Mouse (Mus musculus) adrenal gland, adult 8-10 months (tissue): ENCODE results near the gene BC005624. TPM values are rescaled to one million over a fixed set of nuclear protein-coding genes. Genes with fewer than 3 reads are reported as not detected.

Experiments
- DNase-seq: peaks from one replicate; pipeline ENCODE4 v3.0.0; 2022
- total RNA-seq, 4 experiments: library from RNA; stranded (reverse); gene quantifications; 2 replicates each; pipeline ENCODE4 v1.2.4; 2022

The BC005624 gene
- total RNA-seq, 4 experiments from 2014 or later: 47.0 to 55.8 (median 53.3) TPM

GRCm38 (mm10) chr2:30927844-30928628 is 54.0 kb downstream of the BC005624 start:
- peak; percentile 65 for DNase-seq

- no peak for DNase-seq
These were observed 54.7 kb downstream of the BC005624 start for GRCm38 (mm10) chr2:30927151-30927781.

- no peak for DNase-seq
These were observed 55.6 kb downstream of the BC005624 start for GRCm38 (mm10) chr2:30926381-30926780.

- DNase-seq: no peak
These were observed 56.8 kb downstream of the BC005624 start for GRCm38 (mm10) chr2:30925181-30925580.

GRCm38 (mm10) chr2:30923099-30923498 is 58.9 kb downstream of the BC005624 start:
- no peak for DNase-seq

Other genes with a start within 250 kb of the BC005624 start
- gene 1700001O22Rik, start 178.5 kb downstream of the BC005624 start, total RNA-seq: 1 to 10 TPM; 3.6 to 6.2 (median 5.7) TPM
- gene Ntmt1, start 174.4 kb downstream of the BC005624 start, total RNA-seq: 10 to 100 TPM; 40.1 to 77.8 (median 49.1) TPM
- 10 to 100 TPM; 32.9 to 41.3 (median 33.4) TPM for gene Asb6, start 151.9 kb downstream of the BC005624 start, total RNA-seq
- 1 to 10 TPM in 2 of 4 experiments, under 1 TPM in 2; 0.59 to 2.2 (median 1.3) TPM for gene Prrx2, start 147.2 kb downstream of the BC005624 start, total RNA-seq
- 10 to 100 TPM; 18.6 to 50.4 (median 35.4) TPM for gene Ptges, start 52.3 kb downstream of the BC005624 start, total RNA-seq
- gene Tor1b, start 29.2 kb downstream of the BC005624 start, total RNA-seq: 10 to 100 TPM; 60.4 to 66.7 (median 65.7) TPM
- gene Tor1a, start 14.3 kb downstream of the BC005624 start, total RNA-seq: 10 to 100 TPM; 32.6 to 42.3 (median 37.4) TPM
- gene Usp20, start 78 bp upstream of the BC005624 start, total RNA-seq: 10 to 100 TPM; 32.6 to 45.6 (median 42.3) TPM
- gene Fnbp1, start 159.8 kb upstream of the BC005624 start, total RNA-seq: 10 to 100 TPM; 45.9 to 89.0 (median 70.6) TPM
- gene Gpr107, start 170.1 kb upstream of the BC005624 start, total RNA-seq: 10 to 100 TPM; 61.9 to 93.4 (median 75.7) TPM